Mouse (Mus musculus) mesoderm, embryonic 11.5 days (tissue): Measurements from ENCODE around the gene Gm8127.
"Not testable (repeated sequence)": the region's sequence is repeated elsewhere in the genome, so short reads cannot be mapped to it uniquely, and the experiment has no call there.

Experiments used
- DNase-seq: peaks from one replicate; pipeline ENCODE4 v3.0.0-alpha.2; 2012; ENCODE audit warnings: low read depth, low spot score

Gene Gm8127

DNA sequence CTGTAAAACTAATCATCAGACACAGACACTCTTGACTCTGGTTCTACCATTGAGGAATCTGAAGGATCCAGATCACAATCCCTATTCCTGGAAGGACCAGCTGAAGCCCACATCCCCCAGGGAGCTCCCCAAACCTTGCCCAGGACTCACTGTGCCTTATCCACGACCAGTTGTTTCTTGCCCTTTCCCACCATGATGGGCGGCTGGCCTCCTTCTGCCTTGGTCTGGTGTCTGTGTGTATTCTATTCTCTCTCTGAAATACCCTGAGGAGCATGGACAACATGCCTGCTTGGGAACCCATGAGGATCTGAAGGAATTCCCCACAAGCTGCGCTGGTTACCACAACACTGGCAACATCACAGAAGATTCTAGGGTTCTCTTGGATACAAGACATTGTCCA, at the start of gene Gm8127:
Gene Gm8127 (minus strand): TSS at position 330 of the 400 bp plus-strand sequence.
- DNase-seq = not testable (repeated sequence)

DNA sequence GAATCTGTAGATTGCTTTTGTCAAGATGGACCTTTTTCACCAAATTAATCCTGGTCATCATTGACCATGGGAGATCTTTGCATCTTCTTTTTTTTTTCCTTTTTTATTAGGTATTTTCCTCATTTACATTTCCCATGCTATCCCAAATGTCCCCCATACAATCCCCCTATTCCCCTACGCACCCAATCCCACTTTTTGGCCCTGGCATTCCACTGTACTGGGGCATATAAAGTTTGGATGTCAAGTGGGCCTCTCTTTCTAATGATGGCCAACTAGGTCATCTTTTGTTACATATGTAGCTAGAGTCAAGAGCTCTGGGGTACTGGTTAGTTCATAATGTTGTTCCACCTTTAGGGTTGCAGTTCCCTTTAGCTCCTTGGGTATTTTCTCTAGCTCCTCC, 44.0 kb upstream of the Gm8127 start:
- not testable (repeated sequence) for DNase-seq

DNA sequence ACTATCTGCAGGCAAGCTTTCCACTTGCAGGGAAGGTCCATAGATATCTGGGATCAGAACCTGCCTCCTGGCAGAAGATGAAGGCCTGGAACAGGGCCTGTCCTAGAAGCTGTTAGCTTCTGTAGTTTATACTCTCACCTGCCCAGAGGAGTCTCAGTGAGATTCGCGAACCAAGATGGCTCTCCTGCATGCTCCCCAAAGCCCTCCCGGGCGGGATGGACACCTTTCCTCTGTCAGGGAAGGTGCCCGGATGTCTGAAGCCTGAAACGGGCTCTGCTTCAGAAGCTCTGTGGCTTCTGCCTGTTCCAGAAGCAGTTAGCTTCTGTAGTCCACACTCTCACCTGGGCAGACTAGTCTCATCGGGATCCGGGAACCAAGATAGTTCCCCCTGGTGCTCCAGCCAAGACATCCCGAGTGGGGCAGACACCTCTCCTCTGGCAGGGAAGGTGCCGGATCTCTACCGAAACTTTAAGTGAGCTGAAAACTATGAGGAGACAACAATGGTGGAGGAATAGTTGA, 37.8 kb upstream of the Gm8127 start:
- DNase-seq = not testable (repeated sequence)

DNA sequence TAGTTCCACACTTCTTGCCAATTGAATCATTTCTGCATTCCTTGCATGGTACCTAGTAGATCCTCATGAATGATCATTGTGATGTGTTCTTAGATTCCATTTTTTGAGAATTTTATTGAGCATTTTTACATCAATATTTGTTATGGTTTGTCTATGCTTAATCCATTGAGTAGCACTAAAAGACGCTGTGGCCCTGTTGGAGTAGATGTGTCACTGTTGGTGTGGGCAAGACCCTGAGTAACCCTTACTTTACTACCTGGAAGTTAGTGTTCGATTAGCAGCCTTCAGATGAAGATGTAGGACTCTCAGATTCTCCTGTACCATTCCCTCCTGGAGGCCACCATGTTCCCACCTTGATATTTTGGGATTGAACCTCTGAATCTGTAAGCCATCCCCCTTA, 35.0 kb upstream of the Gm8127 start:
- DNase-seq = not testable (repeated sequence)

DNA sequence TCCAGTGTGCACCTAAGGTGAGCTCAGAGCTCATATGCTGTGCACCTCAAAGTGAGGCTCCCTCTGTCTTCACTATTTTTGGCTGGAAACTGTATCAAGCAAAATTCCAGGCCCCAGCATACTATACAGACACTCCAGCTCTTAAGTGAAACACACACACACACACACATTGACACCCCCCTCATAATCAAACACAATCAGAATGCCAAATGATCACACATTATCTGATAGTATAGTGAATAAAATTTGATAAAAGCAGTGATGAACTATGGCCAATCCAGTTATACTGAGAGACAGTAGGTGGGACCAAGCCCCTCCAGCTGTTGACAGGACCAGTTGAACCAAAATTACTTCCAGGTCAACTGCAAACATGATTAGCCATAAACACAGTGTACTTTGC, 25.9 kb upstream of the Gm8127 start:
- not testable (repeated sequence) for DNase-seq

DNA sequence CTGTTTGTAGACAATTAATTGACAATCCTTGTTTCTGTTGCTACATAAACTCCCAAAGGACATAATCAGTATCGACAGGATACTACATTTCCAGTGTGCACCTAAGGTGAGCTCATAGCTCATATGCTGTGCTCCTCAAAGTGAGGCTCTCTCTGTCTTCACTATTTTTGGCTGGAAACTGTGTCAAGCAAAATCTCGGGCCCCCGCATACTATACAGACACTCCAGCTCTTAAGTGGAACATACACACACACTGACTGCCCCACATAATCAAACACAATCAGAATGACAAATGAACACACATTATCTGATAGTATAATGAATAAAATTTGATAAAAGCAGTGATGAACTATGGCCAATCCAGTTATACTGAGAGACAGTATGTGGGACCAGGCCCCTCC, 15.0 kb downstream of the Gm8127 start:
- not testable (repeated sequence) for DNase-seq

DNA sequence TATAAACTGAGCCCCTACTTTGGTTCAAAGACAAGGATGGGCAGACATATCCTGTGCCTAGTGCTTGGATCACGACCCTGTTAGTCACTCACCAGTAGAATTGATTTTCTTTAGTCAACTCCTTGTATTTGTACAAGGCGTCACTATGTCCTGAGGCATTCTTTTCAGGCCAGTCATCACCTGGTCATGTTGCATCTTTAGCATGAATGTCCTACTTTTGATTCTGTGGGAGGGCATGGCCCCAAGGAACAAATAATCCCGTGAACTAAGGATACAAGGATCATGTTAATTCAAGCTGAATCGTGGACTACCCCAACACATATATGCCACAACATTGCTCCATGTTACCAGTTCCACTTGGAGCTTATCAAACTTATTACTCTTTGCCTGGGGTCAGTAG, 15.5 kb downstream of the Gm8127 start:
- not testable (repeated sequence) for DNase-seq

DNA sequence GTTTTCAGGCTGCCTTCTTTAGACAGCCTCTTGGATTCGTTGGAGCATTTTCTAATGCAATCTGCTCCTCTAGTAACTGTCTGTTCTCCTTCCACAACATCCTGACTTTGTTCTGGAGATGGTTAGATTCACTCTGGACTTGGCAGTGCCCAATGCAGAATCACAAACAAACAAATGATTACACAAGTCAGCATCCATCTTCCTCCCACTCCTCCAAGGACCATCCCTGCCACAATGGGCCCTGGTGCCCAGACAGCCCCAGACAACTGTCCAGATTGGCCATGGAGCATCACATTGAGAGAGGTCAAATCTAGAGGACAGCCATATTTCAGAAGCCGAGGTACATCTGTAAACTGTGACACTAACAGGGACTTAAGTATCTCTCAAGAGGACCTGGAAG, 16.2 kb downstream of the Gm8127 start:
- DNase-seq = not testable (repeated sequence)

DNA sequence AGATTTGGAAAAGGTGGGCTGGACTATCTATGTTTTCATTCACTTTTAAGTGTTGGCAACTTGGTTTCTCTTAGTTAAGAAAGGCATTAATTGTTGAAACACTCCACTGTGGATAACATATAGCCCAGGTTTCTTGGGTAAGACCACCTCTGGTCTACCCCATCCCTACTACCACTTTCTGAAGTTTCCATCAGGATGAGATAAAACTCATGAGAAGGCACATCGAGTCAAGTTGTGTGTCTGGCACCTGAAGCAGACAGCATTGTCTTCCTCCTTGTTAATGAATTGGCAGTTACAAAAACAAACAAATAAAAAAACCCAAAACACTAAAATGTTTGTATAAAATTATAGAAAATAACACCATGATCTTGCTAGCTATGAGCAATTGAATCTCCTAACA, 17.9 kb downstream of the Gm8127 start:
- DNase-seq = not testable (repeated sequence)

DNA sequence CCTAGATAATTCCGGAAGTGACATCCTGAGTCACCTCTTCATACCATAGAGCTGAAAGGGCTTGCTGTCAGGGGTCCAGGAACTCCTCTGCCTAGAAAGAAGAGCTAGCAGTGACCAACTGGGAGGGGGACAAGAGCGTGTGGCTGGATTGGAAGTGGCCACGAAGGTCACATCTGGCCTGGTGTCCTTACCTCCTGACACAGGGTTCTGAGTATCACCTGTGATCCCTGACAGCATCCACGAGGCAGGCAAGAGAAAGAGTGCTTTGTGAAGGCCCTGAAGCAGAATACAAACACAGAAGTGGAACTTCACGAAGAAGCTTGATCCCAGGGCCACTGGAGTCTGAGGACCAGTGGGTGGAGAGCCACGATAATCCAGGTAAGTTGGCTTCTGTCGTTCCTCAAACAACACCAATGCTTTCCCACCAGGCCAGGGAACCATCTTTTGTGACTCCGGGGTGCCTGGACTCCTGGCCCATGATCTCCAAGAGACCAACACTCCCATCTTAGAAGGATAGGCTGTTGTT, 18.6 kb downstream of the Gm8127 start, which contains the start of gene Gm9732:
Gene Gm9732 (plus strand): TSS at position 51 of the 526 bp plus-strand sequence.
- DNase-seq = not testable (repeated sequence)

DNA sequence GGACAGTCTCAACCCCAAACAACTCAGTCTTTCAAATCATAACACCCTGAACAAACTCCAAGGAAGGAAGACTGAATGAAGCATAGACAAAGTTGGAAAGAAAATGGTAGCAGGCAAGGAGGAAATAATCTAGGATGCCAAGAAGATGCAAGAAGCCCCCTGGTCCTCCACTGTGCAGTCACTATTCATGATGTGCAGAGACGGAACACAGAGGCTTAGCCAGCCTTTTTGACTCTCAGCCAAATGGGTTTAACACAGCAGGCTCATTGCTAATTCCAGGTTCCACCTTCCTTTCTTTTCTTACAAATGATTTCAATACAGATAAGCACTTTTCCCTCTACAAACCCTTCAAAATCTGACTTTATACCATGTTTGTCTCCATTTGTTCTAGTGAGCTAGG, 20.5 kb downstream of the Gm8127 start:
- DNase-seq = not testable (repeated sequence)

DNA sequence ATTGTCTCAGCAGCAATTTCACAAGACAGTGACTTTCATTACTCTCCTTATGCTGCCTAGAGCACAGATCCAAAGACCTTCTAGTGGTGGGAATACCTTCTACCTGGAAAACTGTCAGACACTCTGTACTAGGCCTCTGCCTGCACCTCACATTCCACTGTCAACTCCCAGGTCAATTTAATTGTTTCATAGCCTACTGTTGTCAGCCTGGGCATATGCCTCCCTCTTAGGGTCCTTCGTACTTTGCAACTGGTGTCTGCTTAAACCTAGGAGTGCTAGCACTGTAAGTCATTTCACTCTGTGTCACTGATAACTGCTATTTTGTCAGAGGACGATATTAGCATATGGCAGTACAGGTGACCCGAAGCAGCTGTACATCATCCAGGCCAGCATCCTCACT, 24.4 kb downstream of the Gm8127 start:
- not testable (repeated sequence) for DNase-seq

DNA sequence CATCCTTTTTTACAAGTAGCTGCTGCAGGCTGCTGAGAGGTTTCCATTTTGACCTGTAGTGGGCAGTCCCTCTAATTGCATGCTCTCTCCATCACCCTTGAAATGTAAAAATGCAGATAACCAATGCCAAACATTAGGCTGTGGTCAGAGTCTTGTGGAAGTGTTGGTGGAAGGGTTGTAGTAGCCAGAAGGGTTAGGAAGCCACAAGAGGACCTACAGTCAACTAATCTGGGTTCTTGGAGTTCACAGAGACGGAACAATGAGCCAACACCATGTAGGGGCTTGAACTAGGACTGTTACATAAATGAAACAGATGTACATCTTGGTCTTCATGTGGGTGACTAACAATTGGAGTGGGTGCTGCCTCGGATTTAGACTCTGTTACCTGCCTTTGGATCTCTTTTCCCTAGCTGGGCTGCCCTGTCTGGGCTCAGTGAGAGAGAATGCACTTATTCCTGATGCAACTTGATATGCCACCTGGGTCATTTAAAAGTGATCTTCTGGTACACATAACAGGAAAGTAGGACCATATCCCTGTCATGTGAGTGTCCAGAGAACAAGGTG, 25.0 kb downstream of the Gm8127 start:
- DNase-seq = not testable (repeated sequence)

DNA sequence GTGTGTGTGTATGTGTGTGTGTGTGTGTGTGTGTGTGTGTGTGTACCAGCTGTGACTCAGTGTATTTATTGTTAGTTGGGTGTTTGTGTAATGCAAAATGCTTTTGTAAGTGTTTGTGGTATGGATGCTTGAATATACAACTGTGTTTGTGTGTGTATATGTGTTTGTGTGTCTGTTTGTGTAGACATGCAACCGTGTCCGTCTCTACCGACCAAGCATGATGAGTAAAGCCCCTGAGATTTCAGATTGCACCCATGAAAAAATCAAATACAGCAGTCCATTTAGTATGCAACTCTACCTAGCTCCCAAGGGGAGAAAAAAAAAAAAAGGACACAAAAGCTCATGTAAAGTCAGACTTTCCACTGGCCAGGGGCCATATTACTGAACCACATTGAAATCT, 30.2 kb downstream of the Gm8127 start:
- not testable (repeated sequence) for DNase-seq

DNA sequence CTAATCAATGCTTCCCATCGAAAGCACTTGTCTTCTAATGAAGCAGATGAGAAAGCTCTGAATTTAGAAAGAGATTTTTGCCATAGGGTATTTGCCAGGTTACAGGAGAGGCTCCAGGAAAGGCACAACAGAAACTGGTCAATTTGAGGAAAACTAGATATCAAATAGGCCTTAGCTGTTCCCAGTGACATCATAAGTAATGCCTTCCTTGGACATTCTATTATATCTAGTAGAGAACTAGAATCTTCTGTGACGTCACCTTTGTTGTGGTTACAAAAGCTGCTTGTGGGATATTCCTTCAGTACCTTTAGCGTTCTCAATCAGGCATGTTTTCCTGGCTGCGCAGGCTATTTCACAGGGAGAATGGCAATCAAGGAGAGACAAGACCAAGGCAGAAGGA, 35.3 kb downstream of the Gm8127 start, which contains the start of gene Gm8126:
Gene Gm8126 (plus strand): TSS at position 301 of the 400 bp plus-strand sequence.
- not testable (repeated sequence) for DNase-seq

DNA sequence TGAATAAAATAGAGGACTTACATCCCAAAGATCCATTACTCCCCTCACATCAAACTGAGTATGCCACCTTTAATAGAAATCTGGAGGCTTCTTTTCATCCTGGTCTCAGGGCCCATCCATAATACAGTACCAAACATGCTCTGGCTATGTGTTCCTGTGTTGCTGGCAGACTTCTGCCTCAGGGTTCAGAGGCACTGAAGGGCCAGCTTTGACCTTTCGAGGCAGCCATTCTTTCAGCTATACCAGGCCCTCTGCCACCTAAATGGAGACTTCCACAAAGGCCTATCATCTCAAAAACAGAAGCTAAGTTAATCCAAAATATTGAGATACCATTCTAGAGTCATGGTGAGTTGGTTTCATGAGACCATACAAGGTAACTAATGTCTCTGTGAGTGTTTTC, 37.1 kb downstream of the Gm8127 start:
- DNase-seq = not testable (repeated sequence)

DNA sequence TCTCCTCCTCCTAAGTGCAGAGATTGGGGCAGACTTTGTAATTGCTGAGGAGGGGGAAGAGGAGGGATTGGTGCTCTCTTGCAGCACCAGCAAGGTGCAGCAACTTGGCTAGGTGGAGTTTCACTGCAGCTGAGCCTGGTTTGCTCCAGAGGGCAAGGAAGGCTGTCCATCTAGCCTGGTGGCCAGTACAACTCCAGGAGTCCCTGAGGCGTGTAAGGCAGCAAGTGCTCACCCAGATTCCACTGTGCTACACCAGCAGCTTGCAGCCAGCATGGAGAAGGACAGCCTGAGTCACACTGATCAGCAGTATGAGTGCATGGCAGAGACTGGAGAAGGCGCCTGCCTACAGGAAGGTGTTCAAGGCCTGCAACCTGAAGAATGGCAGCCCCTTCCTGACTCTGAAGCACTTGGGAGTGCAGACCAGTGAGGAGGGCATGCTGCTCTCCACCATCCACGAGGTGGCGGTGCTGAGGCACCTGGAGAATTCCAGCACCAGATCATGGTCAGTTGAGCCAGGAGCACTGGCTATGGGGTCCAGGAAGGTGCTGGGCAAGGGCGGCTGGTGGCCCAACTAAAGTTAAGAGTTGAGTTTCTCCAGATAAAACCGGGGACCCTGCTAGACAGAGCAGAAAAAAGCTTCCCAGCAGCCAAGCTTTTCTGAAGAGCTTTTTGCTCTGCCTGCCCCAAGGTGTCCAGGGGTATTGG, 42.9 kb downstream of the Gm8127 start:
- DNase-seq = not testable (repeated sequence)

DNA sequence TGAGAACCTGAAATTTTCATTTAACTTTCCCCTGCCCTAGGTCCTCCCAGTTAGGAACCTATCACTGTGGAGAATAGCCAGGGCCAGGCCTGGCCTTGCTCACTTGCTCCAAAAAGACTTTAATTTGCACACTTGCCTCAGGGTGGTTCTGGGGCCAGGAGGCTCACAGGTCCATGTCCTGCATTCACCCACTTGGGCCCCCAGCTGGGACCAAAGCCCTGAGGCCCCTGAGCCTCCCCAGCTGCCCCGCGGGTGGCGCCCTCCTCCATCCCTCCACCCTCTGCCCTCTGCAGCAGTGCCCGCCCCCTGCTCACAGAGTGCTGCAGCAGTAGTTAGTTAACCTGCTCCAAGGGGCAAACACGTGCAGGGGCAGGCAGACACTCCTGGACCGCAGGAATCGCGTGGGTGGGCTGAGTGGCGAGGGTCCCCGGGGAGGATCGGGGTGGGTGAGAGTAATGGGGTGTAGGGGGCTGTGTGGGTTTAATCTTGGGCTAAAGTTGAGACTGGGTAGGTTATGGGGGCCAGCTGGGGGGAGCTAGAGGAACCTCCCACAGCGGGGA, 43.9 kb downstream of the Gm8127 start:
- DNase-seq = not testable (repeated sequence)
